Mouse (Mus musculus) lung, postnatal 0 days (tissue): ENCODE measurements around the gene Cyp1a1.

Source experiments
- CTCF ChIP-seq: IDR thresholded peaks from 2 replicates; pipeline ENCODE4 v1.5.1; 2016; ENCODE audit warnings: antibody characterized with exemption, mild to moderate bottlenecking
- EP300 ChIP-seq: IDR thresholded peaks from 2 replicates; pipeline ENCODE4 v1.6.1; 2016; ENCODE audit warnings: antibody characterized with exemption, mild to moderate bottlenecking, control low read depth

- TF ChIP-seq CTCF (no peak), EP300 (no peak)
These were observed 26.2 kb upstream of the Cyp1a1 start for GRCm38 (mm10) chr9:57661552-57661951.
